Mouse (Mus musculus) heart, postnatal 14 days (tissue): ENCODE data around the gene Olfr911-ps1. TPM values are rescaled to one million over a fixed set of nuclear protein-coding genes. Genes with fewer than 3 reads are reported as not detected.

Source experiments
- DNase-seq, 2 experiments: peaks; one replicate each; pipeline ENCODE4 v3.0.0; 2021 to 2022
- intact Hi-C: fragments of 180-260 bp; cut with DNase I; formaldehyde crosslinking; loops from one replicate; pipeline ENCODE4 v1.15.1; 2025
- long read RNA-seq, 2 experiments: library from polyadenylated mRNA; stranded (forward); transcript quantifications; one replicate each; pipeline ENCODE4 v2.0.0; 2021
- total RNA-seq, 2 experiments: library from RNA; stranded (reverse); gene quantifications; 2 replicates each; pipeline ENCODE4 v1.2.3; 2021

Olfr911-ps1 gene
- total RNA-seq: not detected
- long read RNA-seq, experiment 1: 0 reads
- long read RNA-seq, experiment 2: 0 reads

DNA sequence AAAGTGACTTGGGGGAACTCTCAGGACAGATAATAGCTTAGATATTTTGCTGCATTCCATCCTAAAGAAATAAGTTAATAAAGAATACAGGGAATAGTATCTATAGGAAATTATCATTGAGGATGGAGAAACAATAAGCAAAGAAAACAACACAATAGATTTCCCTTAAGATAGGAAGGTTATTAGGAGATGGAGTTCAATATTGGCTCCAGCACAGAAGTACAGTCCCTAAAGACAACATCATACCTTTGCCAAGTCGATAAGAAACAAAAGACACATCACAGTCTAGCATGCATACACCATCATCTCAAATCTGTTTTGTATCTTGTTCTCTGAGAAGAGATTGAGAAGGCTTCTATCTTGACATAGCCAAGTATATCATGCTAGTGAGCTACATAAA lies at the start of gene Olfr911-ps1:
Olfr911-ps1 (plus strand) TSS at position 301 of the 400 bp plus-strand sequence.
- no peak for DNase-seq
- intact Hi-C loops: no loop called here

- DNase-seq: no peak
- intact Hi-C loops: no loop called here
These were observed 34.6 kb upstream of the Olfr911-ps1 start, which contains the start of gene Olfr906 for GRCm38 (mm10) chr9:38486785-38487184. Gene Olfr906, plus strand, starts transcription at chr9:38487085.

DNA sequence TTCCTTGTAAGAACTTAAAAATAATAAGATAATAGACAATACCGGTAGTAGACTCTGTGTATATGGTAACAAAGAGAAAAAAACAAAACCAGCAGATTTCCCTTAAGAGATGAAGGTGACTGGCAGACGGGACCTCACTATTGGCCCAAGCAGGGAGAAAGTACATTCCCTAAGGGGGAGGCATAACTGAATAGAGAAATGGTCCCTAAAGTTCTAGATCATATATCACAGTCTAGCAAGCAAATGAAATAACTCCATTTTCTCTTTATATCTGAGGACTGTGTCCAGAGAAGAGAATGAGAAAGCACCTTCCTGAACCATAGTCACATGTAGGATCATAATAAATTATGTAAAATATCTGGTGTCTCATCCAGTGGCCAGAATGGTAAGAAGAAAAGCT lies 25.9 kb upstream of the Olfr911-ps1 start, which contains the start of gene Olfr907:
Olfr907 (plus strand) TSS at position 301 of the 400 bp plus-strand sequence.
- DNase-seq: no peak
- intact Hi-C loops: no loop called here

- DNase-seq: no peak
- intact Hi-C loops: no loop called here
These were observed 9.0 kb upstream of the Olfr911-ps1 start for GRCm38 (mm10) chr9:38512353-38512752.

GRCm38 (mm10) chr9:38537549-38537948 lies 16.2 kb downstream of the Olfr911-ps1 start, which contains the start of gene Olfr910:
Gene Olfr910, plus strand, starts transcription at chr9:38537849.
- intact Hi-C loops: no loop called here
- no peak for DNase-seq

Other genes starting within 250 kb of the Olfr911-ps1 start
- gene Olfr896-ps1, start 230.5 kb upstream of the Olfr911-ps1 start, total RNA-seq: not detected
- not detected for gene Olfr25, start 192.5 kb upstream of the Olfr911-ps1 start, total RNA-seq
- gene Olfr898, start 173.2 kb upstream of the Olfr911-ps1 start, total RNA-seq: not detected
- not detected for gene Olfr250, start 154.7 kb upstream of the Olfr911-ps1 start, total RNA-seq
- gene Olfr251, start 144.5 kb upstream of the Olfr911-ps1 start, total RNA-seq: not detected
- gene Olfr147, start 119.9 kb upstream of the Olfr911-ps1 start, total RNA-seq: not detected
- gene Olfr901, start 92.1 kb upstream of the Olfr911-ps1 start, total RNA-seq: not detected
- gene Olfr902, start 73.9 kb upstream of the Olfr911-ps1 start, total RNA-seq: not detected
- not detected for gene Olfr904, start 58.4 kb upstream of the Olfr911-ps1 start, total RNA-seq
- gene Olfr905, start 50.5 kb upstream of the Olfr911-ps1 start, total RNA-seq: not detected
- not detected for gene Olfr906, start 34.5 kb upstream of the Olfr911-ps1 start, total RNA-seq
- gene Olfr907, start 25.8 kb upstream of the Olfr911-ps1 start, total RNA-seq: not detected
- gene Olfr910, start 16.3 kb downstream of the Olfr911-ps1 start, total RNA-seq: not detected
- not detected for gene Olfr912, start 58.6 kb downstream of the Olfr911-ps1 start, total RNA-seq
- gene Olfr913, start 71.2 kb downstream of the Olfr911-ps1 start, total RNA-seq: not detected
- gene Olfr914, start 83.5 kb downstream of the Olfr911-ps1 start, total RNA-seq: not detected
- not detected for gene Olfr916, start 138.3 kb downstream of the Olfr911-ps1 start, total RNA-seq
- not detected for gene Olfr917, start 144.3 kb downstream of the Olfr911-ps1 start, total RNA-seq
- gene Olfr918, start 153.0 kb downstream of the Olfr911-ps1 start, total RNA-seq: not detected
- not detected for gene Olfr919, start 182.1 kb downstream of the Olfr911-ps1 start, total RNA-seq
- 10 to 100 TPM; 30.5 to 31.7 TPM for gene Vwa5a, start 196.7 kb downstream of the Olfr911-ps1 start, total RNA-seq
- gene Olfr920, start 230.7 kb downstream of the Olfr911-ps1 start, total RNA-seq: under 1 TPM; 0.07 TPM